Mouse (Mus musculus): ENCODE results near the gene Tyk2.
A peak's percentile ranks its signal among the peaks of the same experiment; 100 is the strongest.

Tyk2 gene

GRCm38 (mm10) chr9:21131059-21131956 lies at the start of gene Tyk2:
Gene Tyk2 (minus strand): TSS chr9:21131243.
- peak; percentile 89 for DNase-seq

DNA sequence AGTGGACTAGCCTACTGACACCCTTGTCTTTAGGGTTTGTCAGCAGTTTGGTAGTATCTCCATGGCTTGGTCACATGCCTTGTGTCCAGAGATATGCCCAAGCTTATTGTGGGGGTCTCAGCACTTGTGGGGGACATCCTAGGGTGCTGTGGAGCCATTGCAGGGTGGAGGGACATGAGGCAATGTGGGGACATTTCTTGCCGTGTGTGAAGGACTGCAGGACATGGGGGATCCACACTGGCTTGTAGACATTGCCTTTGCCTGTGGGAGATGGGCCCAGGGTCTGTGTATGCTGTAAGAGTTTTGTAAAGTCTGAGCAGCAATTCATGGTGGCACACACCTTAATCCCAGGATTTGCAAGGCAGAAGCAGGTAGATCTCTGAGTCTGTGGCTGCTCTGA lies 49.8 kb upstream of the Tyk2 start:
- no peak for DNase-seq

GRCm38 (mm10) chr9:21180402-21180801 lies 49.4 kb upstream of the Tyk2 start:
- DNase-seq, result no peak

- DNase-seq, result no peak
Observed at GRCm38 (mm10) chr9:21172364-21172763, 41.3 kb upstream of the Tyk2 start.

DNA sequence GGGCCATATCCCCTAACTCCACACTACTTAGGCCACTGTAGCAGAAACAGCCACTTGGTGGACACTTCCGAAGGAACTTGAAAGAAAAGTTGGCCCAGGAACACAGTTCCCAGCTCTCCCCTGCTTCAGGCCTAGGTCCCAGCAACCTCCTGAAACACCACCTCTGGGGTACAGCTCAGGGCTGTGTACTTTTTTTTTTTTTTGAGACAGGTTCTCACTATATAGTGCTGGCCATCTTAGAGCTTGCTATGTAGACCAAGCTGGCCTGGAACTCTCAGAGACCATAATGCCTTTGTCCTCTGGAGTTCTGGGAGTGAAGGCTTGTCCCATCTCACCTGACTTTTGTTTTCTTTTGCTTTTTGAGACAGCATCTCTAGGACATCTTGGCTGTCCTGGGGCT lies 38.1 kb upstream of the Tyk2 start:
- DNase-seq, result no peak

- DNase-seq, result peak; percentile 58
Observed at GRCm38 (mm10) chr9:21168161-21169123, 37.4 kb upstream of the Tyk2 start.

GRCm38 (mm10) chr9:21167140-21168097 lies 36.4 kb upstream of the Tyk2 start:
- no peak for DNase-seq

- no peak for DNase-seq
Observed at GRCm38 (mm10) chr9:21166516-21166915, 35.5 kb upstream of the Tyk2 start.

DNA sequence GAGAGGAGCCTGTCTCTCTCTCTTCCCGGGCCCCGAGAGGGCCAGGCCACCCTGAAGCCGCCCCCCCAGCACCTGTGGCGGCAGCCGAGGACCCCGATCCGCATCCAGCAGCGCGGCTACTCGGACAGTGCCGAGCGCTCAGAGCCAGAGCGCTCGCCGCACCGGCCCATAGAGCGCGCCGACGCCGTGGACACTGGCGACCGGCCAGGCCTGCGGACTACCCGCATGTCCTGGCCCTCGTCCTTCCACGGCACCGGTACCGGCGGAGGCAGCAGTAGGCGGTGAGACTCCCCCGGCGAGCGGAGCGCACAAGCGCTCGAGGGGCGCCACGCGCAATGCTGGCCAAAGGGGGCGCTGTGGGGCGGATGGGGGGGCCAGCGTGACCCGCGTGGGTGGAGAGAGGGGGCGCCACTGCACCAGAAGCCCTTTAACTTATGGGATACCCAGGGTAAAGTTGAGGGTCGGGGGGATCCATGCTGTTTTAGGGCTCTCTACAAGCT lies 35.0 kb upstream of the Tyk2 start:
- peak; percentile 55 for DNase-seq

DNA sequence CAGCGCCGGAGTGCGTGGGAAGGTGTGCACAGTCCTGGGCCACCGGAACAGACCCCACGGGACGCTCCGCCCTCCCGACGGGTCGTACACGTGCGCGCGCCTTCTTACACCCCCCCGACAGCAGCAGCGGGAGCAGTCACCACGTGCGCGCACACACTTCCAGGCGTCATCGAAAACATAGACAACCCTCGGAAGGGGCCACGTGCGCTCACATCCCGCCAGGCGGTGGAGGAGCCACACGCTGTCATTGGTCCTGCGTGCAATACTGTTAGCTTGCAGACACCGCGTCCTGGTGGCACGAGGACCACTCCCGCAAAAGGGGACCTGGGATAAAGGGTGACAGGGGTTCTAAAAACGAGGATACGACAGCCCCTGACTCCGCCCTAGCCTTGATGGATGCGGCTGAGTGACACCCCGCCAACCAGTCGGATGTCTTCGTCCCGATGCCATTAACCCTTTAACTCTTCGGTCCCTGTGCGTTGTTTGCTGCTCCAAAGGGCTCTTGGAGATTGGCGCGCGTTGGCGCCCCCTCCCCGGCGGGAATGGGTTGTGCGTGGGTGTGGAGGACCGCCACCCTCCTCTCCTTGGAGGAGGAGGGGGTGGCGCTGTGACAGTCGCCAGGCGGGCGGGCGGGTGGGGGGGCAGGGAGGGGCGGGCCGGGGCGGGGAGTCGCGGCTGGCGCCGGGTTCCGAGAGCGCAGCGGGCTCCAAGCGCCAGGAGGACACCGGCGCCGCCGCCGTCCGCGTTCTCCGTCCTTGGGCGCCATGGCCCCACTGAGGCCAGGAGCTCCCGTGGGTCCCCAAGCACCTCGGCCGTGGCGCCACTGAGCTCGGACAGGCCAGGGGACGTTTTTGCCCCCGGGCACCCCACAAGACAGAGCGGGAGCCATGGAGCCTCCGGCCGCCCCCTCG lies 34.3 kb upstream of the Tyk2 start, which contains the start of gene Pde4a:
Gene Pde4a (plus strand): TSS at position 674 of the 911 bp plus-strand sequence.
- DNase-seq, result peak; percentile 82

- DNase-seq, result peak; percentile 83
Observed at GRCm38 (mm10) chr9:21164072-21164471, 33.0 kb upstream of the Tyk2 start.

DNA sequence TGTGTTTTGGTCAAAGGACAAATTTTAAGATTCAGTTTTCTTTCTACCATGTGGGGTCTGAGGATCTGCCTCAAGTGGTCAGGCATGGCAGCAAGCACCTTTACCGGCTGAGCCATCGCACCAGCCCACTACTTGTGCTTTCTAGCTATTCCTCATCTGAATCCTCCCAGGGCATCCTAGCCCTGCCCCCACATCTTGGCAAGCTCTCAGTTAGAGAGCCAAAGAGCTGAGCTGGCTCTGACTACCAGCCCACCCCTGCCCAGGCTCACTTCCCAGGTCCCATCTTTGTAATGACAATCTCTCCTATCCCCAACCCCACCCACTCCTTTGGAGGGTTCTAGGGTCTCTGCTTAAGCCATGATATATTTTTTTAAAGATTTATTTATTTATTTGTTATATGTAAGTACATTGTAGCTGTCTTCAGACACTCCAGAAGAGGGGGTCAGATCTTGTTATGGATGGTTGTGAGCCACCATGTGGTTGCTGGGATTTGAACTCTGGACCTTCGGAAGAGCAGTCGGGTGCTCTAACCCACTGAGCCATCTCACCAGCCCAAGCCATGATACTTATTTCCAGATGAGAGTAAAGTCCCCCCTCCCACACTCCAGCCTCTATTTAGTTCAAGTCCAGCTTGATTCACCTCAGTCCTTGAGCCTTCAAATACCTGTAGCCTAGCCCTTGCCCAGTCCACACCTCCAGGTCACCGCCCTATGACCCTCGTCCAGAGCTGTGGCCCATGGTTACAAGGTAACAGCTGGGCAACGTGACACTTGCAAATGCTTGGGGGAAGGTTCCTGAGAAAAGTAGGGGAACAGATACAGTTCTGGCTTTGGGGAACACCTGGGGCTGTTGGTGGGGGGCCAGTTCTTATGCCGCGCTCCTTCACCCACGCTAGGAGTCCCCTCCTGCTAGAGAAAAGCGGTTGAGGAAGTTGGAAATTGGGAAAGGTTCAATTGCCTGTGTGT lies 32.3 kb upstream of the Tyk2 start:
- DNase-seq, result peak; percentile 27

DNA sequence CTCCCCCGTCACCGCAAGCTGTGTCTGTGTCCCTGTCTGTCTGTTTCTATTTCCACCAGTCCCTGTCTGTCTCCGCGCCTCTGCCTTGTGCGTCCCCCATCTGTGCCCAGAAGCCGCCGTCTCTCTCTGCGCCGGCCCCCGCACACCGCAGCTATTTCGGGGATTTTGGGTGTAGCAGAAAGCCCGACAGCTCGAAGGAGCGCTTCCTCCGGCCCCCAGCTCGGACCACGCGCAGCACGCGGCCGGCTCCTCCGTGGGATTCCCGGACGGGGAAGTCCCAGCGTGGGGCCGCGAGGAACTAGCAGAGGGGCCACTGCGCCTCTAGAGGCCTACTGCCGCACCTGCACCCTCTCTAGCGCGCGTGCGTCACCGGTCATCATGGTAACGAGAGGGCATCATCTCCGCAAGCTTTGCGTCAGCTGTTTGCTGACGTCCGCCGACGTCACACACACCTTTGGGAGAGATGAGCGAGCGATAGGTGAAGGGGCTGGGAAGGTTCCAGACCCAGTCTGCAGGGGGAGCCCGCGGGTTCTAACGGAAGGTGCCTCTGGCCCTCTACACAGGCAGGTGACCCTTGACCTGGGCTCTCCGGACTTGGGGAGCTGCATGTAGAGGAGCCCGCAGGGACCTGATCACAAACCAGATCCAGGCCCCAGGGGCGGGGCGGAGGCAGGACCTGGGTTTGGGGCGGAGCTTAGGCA lies 30.3 kb upstream of the Tyk2 start:
- peak; percentile 94 for DNase-seq

GRCm38 (mm10) chr9:21154787-21155186 lies 23.7 kb upstream of the Tyk2 start:
- DNase-seq, result no peak

DNA sequence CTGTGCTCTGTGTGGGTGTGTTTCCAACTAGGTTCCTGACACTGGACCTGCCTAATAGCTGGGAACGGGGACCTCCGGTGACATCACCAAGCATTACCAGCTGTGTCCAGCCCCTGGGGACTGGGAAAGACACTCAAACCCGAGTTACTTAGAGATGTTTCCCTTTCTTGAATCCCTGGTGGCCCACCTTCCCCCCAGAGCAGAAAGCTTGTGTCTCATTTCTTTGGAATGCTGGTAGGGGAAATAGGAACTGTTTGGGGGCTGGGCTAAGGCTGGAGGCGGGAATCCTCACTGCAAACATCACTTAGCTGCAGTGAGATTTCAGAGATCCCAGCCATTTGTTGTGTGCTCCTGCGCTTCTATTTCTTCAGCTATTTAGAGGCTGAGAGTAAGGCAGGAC lies 22.8 kb upstream of the Tyk2 start:
- DNase-seq, result no peak

DNA sequence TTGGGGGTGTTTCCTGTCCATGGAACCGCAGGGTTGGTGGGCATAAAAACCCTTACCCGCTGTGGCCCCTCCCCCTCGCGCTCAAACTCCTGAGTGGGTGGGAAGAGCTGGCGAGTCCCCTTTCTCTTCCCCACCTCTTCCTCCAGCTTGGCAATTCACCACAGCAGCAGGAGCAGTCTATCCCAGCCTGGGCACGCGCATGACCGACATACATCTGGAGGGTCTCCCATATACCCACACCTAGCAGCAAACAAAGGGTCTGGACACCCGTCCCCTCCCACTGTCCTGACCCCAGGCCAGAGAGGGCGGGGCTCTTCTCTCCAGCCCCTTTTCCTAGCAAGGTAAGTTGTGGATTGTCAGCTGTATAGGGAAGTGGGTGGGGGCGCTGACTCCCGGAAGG lies 22.3 kb upstream of the Tyk2 start:
- no peak for DNase-seq

- peak; percentile 72 for DNase-seq
Observed at GRCm38 (mm10) chr9:21152715-21153114, 21.7 kb upstream of the Tyk2 start.

DNA sequence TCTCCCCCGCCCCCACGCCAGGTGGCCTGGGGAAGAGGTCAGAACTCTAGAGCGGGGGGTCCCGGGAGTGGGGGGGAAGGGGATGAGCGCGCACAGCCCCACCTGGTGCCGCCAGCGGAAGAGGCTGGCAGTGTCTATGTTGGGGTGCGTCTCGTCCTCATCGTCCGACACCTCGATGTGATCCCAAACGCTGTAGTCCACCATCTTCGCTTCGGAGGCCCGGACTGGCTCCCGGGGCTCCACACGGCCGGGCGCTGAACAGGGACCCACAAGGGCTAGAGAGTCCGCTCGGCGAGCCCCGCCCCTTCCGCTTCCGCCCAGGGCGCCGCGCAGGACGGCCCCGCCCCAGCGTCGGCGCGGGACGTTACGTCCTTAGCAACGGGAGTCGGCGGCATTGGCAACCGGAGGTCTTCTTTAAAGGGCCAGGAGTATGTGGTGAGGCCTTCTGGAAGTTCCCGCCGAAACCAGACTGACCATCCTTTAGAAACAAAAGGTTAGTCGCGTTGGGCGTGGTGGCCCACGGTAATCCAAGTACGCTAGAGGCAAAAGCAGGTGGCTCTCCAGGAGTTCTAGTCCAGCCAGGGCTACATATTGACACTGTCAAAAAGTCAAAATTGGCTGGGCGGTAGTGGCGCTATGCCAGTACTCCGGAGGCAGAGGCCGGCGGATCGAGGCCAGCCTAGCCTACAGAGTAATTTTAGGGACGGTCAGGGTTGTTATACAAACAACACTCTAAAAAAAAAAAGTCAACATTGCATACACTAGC lies 18.8 kb upstream of the Tyk2 start, which contains the start of gene Cdc37:
Gene Cdc37 (minus strand): TSS at position 329 of the 766 bp plus-strand sequence.
- DNase-seq, result peak; percentile 92

All from right cerebral cortex, postnatal 25 days (tissue).